Mouse (Mus musculus): ENCODE data around the gene Tiprl.

Tiprl gene

GRCm38 (mm10) chr1:165200748-165201147, 36.0 kb downstream of the Tiprl start:
- DNase-seq, result no peak

- DNase-seq, result peak; percentile 25
Observed at GRCm38 (mm10) chr1:165199639-165200038, 37.2 kb downstream of the Tiprl start.

- DNase-seq, result no peak
Observed at GRCm38 (mm10) chr1:165198951-165199350, 37.8 kb downstream of the Tiprl start.

GRCm38 (mm10) chr1:165197875-165198274, 38.9 kb downstream of the Tiprl start:
- DNase-seq, result no peak

GRCm38 (mm10) chr1:165195396-165195960, 41.3 kb downstream of the Tiprl start:
- DNase-seq, result no peak

- no peak for DNase-seq
Observed at GRCm38 (mm10) chr1:165194662-165195013, 42.2 kb downstream of the Tiprl start.

- peak; percentile 97 for DNase-seq
Observed at GRCm38 (mm10) chr1:165193880-165194661, 42.7 kb downstream of the Tiprl start, which contains the start of gene Sft2d2. Gene Sft2d2 (minus strand): TSS chr1:165194438.

GRCm38 (mm10) chr1:165193426-165193825, 43.4 kb downstream of the Tiprl start:
- no peak for DNase-seq

- DNase-seq, result no peak
Observed at GRCm38 (mm10) chr1:165192714-165193264, 44.0 kb downstream of the Tiprl start.

GRCm38 (mm10) chr1:165192102-165192501, 44.7 kb downstream of the Tiprl start:
- DNase-seq, result no peak

- DNase-seq, result no peak
Observed at GRCm38 (mm10) chr1:165191611-165192010, 45.2 kb downstream of the Tiprl start.

- no peak for DNase-seq
Observed at GRCm38 (mm10) chr1:165190571-165191273, 46.1 kb downstream of the Tiprl start.

- DNase-seq, result no peak
Observed at GRCm38 (mm10) chr1:165190068-165190467, 46.7 kb downstream of the Tiprl start.

- no peak for DNase-seq
Observed at GRCm38 (mm10) chr1:165188806-165189580, 47.8 kb downstream of the Tiprl start.

GRCm38 (mm10) chr1:165187357-165187756, 49.4 kb downstream of the Tiprl start:
- DNase-seq, result no peak

GRCm38 (mm10) chr1:165186491-165186890, 50.3 kb downstream of the Tiprl start:
- DNase-seq, result no peak

GRCm38 (mm10) chr1:165185116-165185515, 51.7 kb downstream of the Tiprl start:
- DNase-seq, result no peak

GRCm38 (mm10) chr1:165184178-165184577, 52.6 kb downstream of the Tiprl start:
- no peak for DNase-seq

GRCm38 (mm10) chr1:165183400-165183799, 53.4 kb downstream of the Tiprl start:
- DNase-seq, result no peak

GRCm38 (mm10) chr1:165179321-165179720, 57.5 kb downstream of the Tiprl start:
- no peak for DNase-seq

- DNase-seq, result no peak
Observed at GRCm38 (mm10) chr1:165178075-165178474, 58.7 kb downstream of the Tiprl start.

GRCm38 (mm10) chr1:165174059-165174616, 62.7 kb downstream of the Tiprl start:
- no peak for DNase-seq

All from kidney, postnatal 10 days (tissue).